Mouse (Mus musculus) heart, embryonic 10.5 days (tissue): ENCODE measurements around the gene Caskin1. TPM values are rescaled to one million over a fixed set of nuclear protein-coding genes. Genes with fewer than 3 reads are reported as not detected.

ENCODE experiments used
- DNase-seq: peaks from one replicate; pipeline ENCODE4 v3.0.0-alpha.2; 2017; ENCODE audit warnings: low spot score
- H3K27ac ChIP-seq: fragments of 300-500 bp; sonication (generic); 2 replicates; pipeline ENCODE4 v1.5.1; 2016; ENCODE audit warnings: mild to moderate bottlenecking
- H3K27me3 ChIP-seq: fragments of 300-500 bp; sonication (generic); 2 replicates; pipeline ENCODE4 v1.6.1; 2016; ENCODE audit warnings: mild to moderate bottlenecking; ENCODE audit not compliant: poor library complexity, insufficient read depth, severe bottlenecking
- H3K36me3 ChIP-seq: fragments of 300-500 bp; sonication (generic); 2 replicates; pipeline ENCODE4 v1.6.1; 2016; ENCODE audit warnings: mild to moderate bottlenecking, moderate library complexity
- H3K4me1 ChIP-seq: fragments of 300-500 bp; sonication (generic); 2 replicates; pipeline ENCODE4 v1.6.1; 2016; ENCODE audit warnings: mild to moderate bottlenecking
- H3K4me3 ChIP-seq: fragments of 300-500 bp; sonication (generic); 2 replicates; pipeline ENCODE4 v1.5.1; 2016; ENCODE audit warnings: mild to moderate bottlenecking, moderate library complexity
- H3K9me3 ChIP-seq: fragments of 300-500 bp; sonication (generic); 2 replicates; pipeline ENCODE4 v1.6.1; 2016; ENCODE audit warnings: mild to moderate bottlenecking, moderate library complexity
- WGBS: fragments of 180-500 bp; shearing (Covaris S2); methylation state at CpG from one replicate; pipeline ENCODE4 v1.1.7; 2016; 5-methylcytosine and 5-hydroxymethylcytosine counted together
- polyA plus RNA-seq: library from polyadenylated mRNA; unstranded; fragments of >200 nt; fragmentation: Nextera tagmentation; extraction: Ambion mirVana; gene quantifications from 2 replicates; pipeline ENCODE4 v1.2.1, GENCODE M21; 2016

Gene Caskin1
- polyA plus RNA-seq, 1 experiment from 2014 or later = 1.4 TPM

GRCm38 (mm10) chr17:24488662-24489264 is 362 bp downstream of the Caskin1 start:
- Histone ChIP-seq H3K27me3 (peaks cover 70% of the 10 kb centered on the region), H3K36me3 (no peaks in the 10 kb centered on the region), H3K4me1 (peaks cover 26% of the 10 kb centered on the region), H3K9me3 (no peaks in the 10 kb centered on the region), H3K4me3 (peak overlapping the region; percentile 82), H3K27ac (peak overlapping the region; percentile 79)
- WGBS = under 1% methylated on average over 71 of the region's 81 CpGs
- DNase-seq = no peak

DNA sequence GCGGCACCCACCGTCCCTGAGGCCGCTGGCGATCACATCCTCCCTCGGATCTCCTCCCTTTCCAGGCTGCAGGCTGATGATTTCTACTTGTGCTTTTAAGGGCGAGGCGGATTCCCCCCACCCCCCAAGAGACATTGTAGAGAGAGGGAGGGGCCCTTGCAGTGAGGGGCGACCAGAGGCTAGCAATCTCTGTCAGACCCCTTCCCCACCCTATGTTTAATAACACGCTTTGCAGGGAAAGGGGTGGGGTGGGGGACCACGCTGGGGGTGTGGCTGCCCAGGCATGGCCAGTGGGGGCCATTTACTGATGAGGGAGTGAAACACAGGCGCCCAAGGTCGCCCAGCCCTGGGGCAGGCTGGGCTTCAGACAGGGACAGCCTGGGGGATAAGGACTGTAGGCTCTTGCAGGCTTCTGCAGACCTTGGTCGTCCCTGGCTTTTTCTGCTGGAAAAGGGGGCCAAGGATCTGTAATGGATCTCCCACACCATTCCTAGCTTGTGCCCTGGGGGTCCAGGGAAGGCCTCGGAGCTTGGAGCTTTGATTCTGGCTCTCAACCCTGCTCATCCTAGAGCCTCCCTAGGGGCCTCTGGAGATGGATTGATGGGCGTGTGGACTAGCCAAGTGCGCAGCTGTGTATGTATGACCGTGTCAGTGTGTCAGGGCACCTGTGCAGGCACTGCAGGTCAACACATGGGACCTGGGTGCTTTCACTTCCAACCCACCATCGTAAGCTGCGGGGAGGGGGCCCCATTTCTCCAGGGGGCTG is 1.0 kb downstream of the Caskin1 start:
- H3K4me3 ChIP-seq = peak overlapping the region; percentile 82
- DNase-seq = no peak
- 19% methylated on average over 19 of the region's 19 CpGs for WGBS
- peak overlapping the region; percentile 79 for H3K27ac ChIP-seq
- no peaks in the 10 kb centered on the region for H3K9me3 ChIP-seq
- H3K27me3 ChIP-seq = peaks cover 70% of the 10 kb centered on the region
- H3K4me1 ChIP-seq = peaks cover 26% of the 10 kb centered on the region
- H3K36me3 ChIP-seq = no peaks in the 10 kb centered on the region

- Histone ChIP-seq H3K9me3 (no peaks in the 10 kb centered on the region), H3K27ac (no peak overlapping the region), H3K36me3 (no peaks in the 10 kb centered on the region), H3K4me1 (peaks cover 23% of the 10 kb centered on the region), H3K27me3 (peaks cover 70% of the 10 kb centered on the region), H3K4me3 (no peak overlapping the region)
- no peak for DNase-seq
- WGBS = 82% methylated on average over 4 of the region's 4 CpGs
Observed at GRCm38 (mm10) chr17:24490399-24490798, 2.0 kb downstream of the Caskin1 start.

GRCm38 (mm10) chr17:24494627-24495335 is 6.4 kb downstream of the Caskin1 start:
- Histone ChIP-seq H3K27me3 (peaks cover 53% of the 10 kb centered on the region), H3K27ac (no peak overlapping the region), H3K9me3 (no peaks in the 10 kb centered on the region), H3K4me3 (no peak overlapping the region), H3K36me3 (no peaks in the 10 kb centered on the region), H3K4me1 (peaks cover 3% of the 10 kb centered on the region)
- DNase-seq = no peak
- WGBS = 46% methylated on average over 2 of the region's 2 CpGs

DNA sequence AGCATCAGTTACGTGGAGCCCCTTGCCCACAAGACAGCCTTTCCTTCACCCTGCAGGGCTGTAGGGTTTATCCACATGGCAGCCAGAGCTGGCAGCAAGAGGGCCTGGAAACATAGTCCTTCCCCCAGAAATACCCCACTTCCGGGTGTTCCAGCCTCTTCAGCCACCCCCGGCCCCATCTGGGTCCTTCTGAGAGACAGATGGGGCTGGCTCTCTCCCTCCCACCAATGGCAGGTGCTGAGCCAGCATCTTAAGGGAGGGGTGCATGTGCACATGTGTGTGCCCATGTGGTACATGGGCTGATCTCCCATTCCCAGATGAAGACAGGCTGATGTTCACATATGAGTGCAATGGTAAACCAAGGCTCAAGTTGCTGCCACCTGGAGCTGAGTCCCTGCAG is 7.0 kb downstream of the Caskin1 start:
- Histone ChIP-seq H3K36me3 (no peaks in the 10 kb centered on the region), H3K4me1 (no peaks in the 10 kb centered on the region), H3K27me3 (peaks cover 50% of the 10 kb centered on the region), H3K27ac (no peak overlapping the region), H3K4me3 (no peak overlapping the region), H3K9me3 (no peaks in the 10 kb centered on the region)
- DNase-seq = no peak
- WGBS = 68% methylated on average over 3 of the region's 3 CpGs

DNA sequence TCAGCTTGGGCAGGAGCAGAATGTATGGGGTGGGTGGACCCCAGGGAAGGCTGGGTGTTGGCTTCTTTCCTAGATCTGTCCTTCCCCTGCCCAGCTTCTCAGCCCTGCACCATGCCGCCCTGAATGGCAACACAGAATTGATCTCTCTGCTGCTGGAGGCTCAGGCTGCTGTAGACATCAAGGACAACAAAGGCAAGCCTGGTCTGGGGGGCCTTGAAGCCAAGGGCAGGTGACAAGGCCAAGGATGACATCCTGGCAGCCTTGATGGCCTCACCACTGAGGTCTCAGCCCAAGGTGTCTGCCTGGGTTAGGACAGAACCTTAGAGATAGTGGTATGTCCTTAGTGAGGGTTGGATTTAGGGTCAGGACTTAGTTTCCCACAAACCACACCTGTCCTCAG is 7.6 kb downstream of the Caskin1 start:
- Histone ChIP-seq H3K36me3 (no peaks in the 10 kb centered on the region), H3K27me3 (peaks cover 47% of the 10 kb centered on the region), H3K9me3 (no peaks in the 10 kb centered on the region), H3K4me1 (no peaks in the 10 kb centered on the region), H3K4me3 (no peak overlapping the region), H3K27ac (no peak overlapping the region)
- DNase-seq = no peak
- 69% methylated on average over 1 of the region's 1 CpGs for WGBS

- Histone ChIP-seq H3K4me1 (peaks cover 15% of the 10 kb centered on the region), H3K27ac (no peak overlapping the region), H3K4me3 (no peak overlapping the region; the same call in 1 of the 2 replicates), H3K9me3 (no peaks in the 10 kb centered on the region), H3K36me3 (peaks cover 8% of the 10 kb centered on the region; the same call in 1 of the 2 replicates), H3K27me3 (peaks cover 69% of the 10 kb centered on the region)
- DNase-seq = no peak
- 35% methylated on average over 11 of the region's 11 CpGs for WGBS
Observed at GRCm38 (mm10) chr17:24502208-24502607, 13.8 kb downstream of the Caskin1 start.

DNA sequence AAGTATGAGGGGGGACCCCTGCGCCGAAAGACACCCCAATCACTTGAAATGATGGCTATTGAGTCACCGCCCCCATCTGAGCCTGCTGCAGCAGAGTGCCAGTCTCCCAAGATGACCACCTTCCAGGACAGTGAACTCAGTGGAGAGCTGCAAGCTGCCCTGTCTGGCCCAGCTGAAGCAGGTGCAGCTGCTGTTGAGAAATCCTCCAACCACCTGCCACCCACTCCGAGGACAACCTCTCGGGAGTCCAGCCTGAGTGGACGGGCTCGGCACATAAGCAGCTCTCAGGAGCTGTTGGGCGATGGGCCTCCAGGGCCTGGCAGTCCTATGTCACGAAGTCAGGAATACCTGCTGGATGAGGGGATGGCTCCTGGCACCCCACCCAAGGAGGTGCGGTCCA is 15.7 kb downstream of the Caskin1 start:
- Histone ChIP-seq H3K4me1 (peaks cover 18% of the 10 kb centered on the region), H3K4me3 (no peak overlapping the region), H3K27me3 (peaks cover 68% of the 10 kb centered on the region), H3K36me3 (peaks cover 26% of the 10 kb centered on the region), H3K27ac (no peak overlapping the region), H3K9me3 (no peaks in the 10 kb centered on the region)
- WGBS = 89% methylated on average over 10 of the region's 10 CpGs
- DNase-seq = no peak

GRCm38 (mm10) chr17:24505286-24505955 is 17.0 kb downstream of the Caskin1 start:
- Histone ChIP-seq H3K36me3 (peaks cover 39% of the 10 kb centered on the region), H3K4me3 (no peak overlapping the region), H3K9me3 (no peaks in the 10 kb centered on the region), H3K27me3 (peaks cover 58% of the 10 kb centered on the region), H3K27ac (no peak overlapping the region), H3K4me1 (peaks cover 18% of the 10 kb centered on the region)
- no peak for DNase-seq
- 88% methylated on average over 30 of the region's 30 CpGs for WGBS

DNA sequence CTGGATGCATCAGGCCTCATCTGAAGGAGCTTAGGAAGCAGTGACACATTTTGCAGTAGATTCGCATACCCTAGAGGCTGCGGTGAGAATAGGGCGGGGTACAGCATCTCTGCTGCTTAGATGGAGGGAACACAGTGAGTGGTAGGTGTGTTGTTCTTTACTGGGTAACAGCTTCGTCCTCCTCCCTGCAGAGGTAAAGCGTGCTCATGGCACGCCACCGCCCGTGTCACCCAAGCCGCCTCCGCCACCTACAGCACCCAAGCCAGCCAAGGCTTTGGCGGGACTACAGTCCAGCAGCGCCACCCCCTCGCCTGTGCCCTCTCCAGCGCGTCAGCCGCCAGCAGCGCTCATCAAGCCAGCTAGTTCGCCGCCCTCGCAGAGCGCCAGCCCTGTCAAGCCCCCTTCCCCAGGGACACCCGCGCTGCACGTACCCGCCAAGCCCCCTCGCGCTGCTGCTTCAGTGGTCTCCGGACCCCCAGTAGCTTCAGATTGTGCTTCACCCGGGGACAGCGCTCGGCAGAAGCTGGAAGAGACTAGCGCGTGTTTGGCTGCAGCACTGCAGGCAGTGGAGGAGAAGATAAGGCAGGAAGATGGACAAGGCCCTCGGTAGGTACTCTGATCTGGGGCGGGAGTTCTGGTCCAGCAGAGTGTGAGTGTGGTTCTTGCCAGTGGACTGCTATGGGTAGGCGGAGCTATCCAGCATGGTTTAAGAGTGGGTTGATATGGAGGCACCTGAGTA is 18.1 kb downstream of the Caskin1 start:
- DNase-seq = no peak
- H3K27me3 ChIP-seq = peaks cover 53% of the 10 kb centered on the region
- peak overlapping the region; percentile 49 for H3K4me3 ChIP-seq
- H3K4me1 ChIP-seq = peaks cover 18% of the 10 kb centered on the region
- whole genome bisulfite sequencing = 19% methylated on average over 36 of the region's 36 CpGs
- peaks cover 50% of the 10 kb centered on the region for H3K36me3 ChIP-seq
- peak overlapping the region; percentile 38; the same call in 1 of the 2 replicates for H3K27ac ChIP-seq
- H3K9me3 ChIP-seq = no peaks in the 10 kb centered on the region

- 40% methylated on average over 19 of the region's 19 CpGs for WGBS
- Histone ChIP-seq H3K36me3 (peaks cover 57% of the 10 kb centered on the region), H3K27ac (no peak overlapping the region), H3K27me3 (peaks cover 49% of the 10 kb centered on the region), H3K4me1 (peaks cover 13% of the 10 kb centered on the region), H3K9me3 (no peaks in the 10 kb centered on the region), H3K4me3 (peak overlapping the region; percentile 49)
- no peak for DNase-seq
Observed at GRCm38 (mm10) chr17:24507129-24507664, 18.8 kb downstream of the Caskin1 start.
